Mouse (Mus musculus) liver, adult 2 months (tissue): ENCODE results near the gene Zfp780b.
"Not testable (repeated sequence)": the region's sequence is repeated elsewhere in the genome, so short reads cannot be mapped to it uniquely, and the experiment has no call there.

Experiments
- CTCF ChIP-seq: fragments of 200-500 bp; IDR thresholded peaks from 2 replicates; pipeline ENCODE4 v1.5.1; 2011; ENCODE audit warnings: low read depth, low read length, control low read depth
- POLR2A ChIP-seq: fragments of 200-500 bp; IDR thresholded peaks from 2 replicates; pipeline ENCODE4 v1.6.1; 2011; ENCODE audit warnings: low read length, control low read depth; ENCODE audit not compliant: insufficient read depth; ENCODE audit errors: extremely low read depth

- TF ChIP-seq CTCF, POLR2A: not testable (repeated sequence)
Observed at GRCm38 (mm10) chr7:27910952-27911351, 68.0 kb downstream of the Zfp780b start.
